7 mouse cellular contexts compared by ENCODE assay signal in genomic region chr6:125218963-125219362, GRCm38 (mm10). TPM values are rescaled to one million over a fixed set of nuclear protein-coding genes. Genes with fewer than 3 reads are reported as not detected.
DNase-seq lines count a peak whose midpoint lies in the region; ATAC-seq and TF ChIP-seq lines count a peak whose summit lies in the region.

No protein-coding gene starts in this region.

- no peaks in the 10 kb centered on the region for H3K27me3 ChIP-seq in liver, adult 2 months (ENCODE audit: control insufficient read depth, insufficient read depth, low read length)
- no peaks in the 10 kb centered on the region for H3K27me3 ChIP-seq in liver, embryonic 11.5 days (replicated peaks; ENCODE audit: control insufficient read depth, insufficient read depth, low read length)

- no peak for ATAC-seq in liver, embryonic 11.5 days (replicated peaks; ENCODE audit: low FRiP score)
- peak; percentile 14 to 24; a peak in 1 of 4 replicates for ATAC-seq in hematopoietic stem cell, adult 5-6 weeks (replicated peaks in 1 of 2; ENCODE audit: insufficient read depth in 1 of 2, low FRiP score in 2 of 2, low TSS enrichment in 1 of 2, low read depth in 1 of 2, poor library complexity in 2 of 2, severe bottlenecking in 2 of 2)

- H3K9ac ChIP-seq in liver, adult 2 months (ENCODE audit: low read depth, low read length), result no peak overlapping the region
- H3K9ac ChIP-seq in liver, embryonic 11.5 days (ENCODE audit: low read depth, low read length), result no peak overlapping the region

- H3K9me3 ChIP-seq in liver, embryonic 11.5 days (ENCODE audit: control insufficient read depth, low read length), result no peaks in the 10 kb centered on the region

- no peak overlapping the region for H3K4me2 ChIP-seq in liver, embryonic 11.5 days

- TF ChIP-seq CTCF in liver, adult 2 months (IDR thresholded peaks at IDR 0.05; ENCODE audit: low read depth, low read length), result peak; percentile 57

- H3K79me2 ChIP-seq in liver, adult 2 months (ENCODE audit: control insufficient read depth, insufficient read depth, low read length), result no peaks in the 10 kb centered on the region

- no peak overlapping the region for H3K27ac ChIP-seq in liver, adult 2 months (replicated peaks; ENCODE audit: insufficient read depth, low read depth, low read length)
- no peak overlapping the region for H3K27ac ChIP-seq in liver, embryonic 11.5 days (ENCODE audit: low read depth, low read length)

- TF ChIP-seq POLR2A in liver, adult 2 months (IDR thresholded peaks at IDR 0.05; ENCODE audit: extremely low read depth, insufficient read depth, low read length), result no peak

- peaks cover 10% of the 10 kb centered on the region; the same call in 1 of the 2 replicates for H3K36me3 ChIP-seq in liver, adult 2 months (ENCODE audit: control insufficient read depth, insufficient read depth, low read length)
- H3K36me3 ChIP-seq in liver, embryonic 11.5 days (ENCODE audit: control insufficient read depth, insufficient read depth, low read length), result no peaks in the 10 kb centered on the region; the same call in 1 of the 2 replicates

- WGBS in liver, adult 2 months, result 94% methylated on average over 4 of the region's 4 CpGs
- WGBS in liver, embryonic 11.5 days, result 79% methylated on average over 4 of the region's 4 CpGs

- H3K4me1 ChIP-seq in liver, adult 2 months (ENCODE audit: control insufficient read depth, insufficient read depth, low read length), result 0 out of 2 replicates have a peak, but pooled peaks cover 3% of the 10 kb centered on the region
- peaks cover 5% of the 10 kb centered on the region; the same call in 1 of the 2 replicates for H3K4me1 ChIP-seq in liver, embryonic 11.5 days (replicated peaks; ENCODE audit: control insufficient read depth, insufficient read depth, low read length)

- DNase-seq in liver, adult 2 months (ENCODE audit: extremely low read depth, low read depth, low spot score), result peak; percentile 54
- no peak for DNase-seq in liver, embryonic 11.5 days (ENCODE audit: low spot score)
- peak; percentile 89 for DNase-seq in NIH3T3 (ENCODE audit: low read depth)
- peak; percentile 67 for DNase-seq in cerebellum, adult 9-11 months
- DNase-seq in lung, adult 18-20 months, result peak; percentile 46 to 60
- DNase-seq in right cerebral cortex, postnatal 4 days, result peak; percentile 34

- H3K4me3 ChIP-seq in liver, adult 2 months (ENCODE audit: insufficient read depth, low read depth, low read length), result no peak overlapping the region
- H3K4me3 ChIP-seq in liver, embryonic 11.5 days (ENCODE audit: low read depth, low read length), result no peak overlapping the region

RNA-seq across cellular contexts. Expression of gene Vamp1, which starts 3.6 kb away (rescaled TPM):
- 1.5 and 2.0 TPM in 2 replicates for total RNA-seq in liver, adult 2 months (2014; rRNA removed)
- 3.8 and 5.5 TPM in 2 replicates for polyA plus RNA-seq in liver, adult 2 months (2012; rRNA removed)
- polyA plus RNA-seq in liver, embryonic 11.5 days (2014; fragmentation: Nextera tagmentation; extraction: Ambion mirVana), result 1.7 and 2.3 TPM in 2 replicates
- total RNA-seq in hematopoietic stem cell, adult 5-6 weeks (2017), result 7.7 and 13.7 TPM in 2 replicates

RNA-seq across cellular contexts. Expression of gene Tapbpl, which starts 12.7 kb away (rescaled TPM):
- total RNA-seq in liver, adult 2 months (2014; rRNA removed), result 15.0 and 16.5 TPM in 2 replicates
- polyA plus RNA-seq in liver, adult 2 months (2012; rRNA removed), result 18.2 and 19.0 TPM in 2 replicates
- polyA plus RNA-seq in liver, embryonic 11.5 days (2014; fragmentation: Nextera tagmentation; extraction: Ambion mirVana), result 4.0 TPM in 2 replicates
- total RNA-seq in hematopoietic stem cell, adult 5-6 weeks (2017), result 23.1 and 29.7 TPM in 2 replicates

RNA-seq across cellular contexts. Expression of gene Cd27, which starts 17.8 kb away (rescaled TPM):
- total RNA-seq in liver, adult 2 months (2014; rRNA removed), result 0.47 and 0.65 TPM in 2 replicates
- 0.60 and 0.87 TPM in 2 replicates for polyA plus RNA-seq in liver, adult 2 months (2012; rRNA removed)
- 2.7 and 3.2 TPM in 2 replicates for polyA plus RNA-seq in liver, embryonic 11.5 days (2014; fragmentation: Nextera tagmentation; extraction: Ambion mirVana)
- 170 and 196 TPM in 2 replicates for total RNA-seq in hematopoietic stem cell, adult 5-6 weeks (2017)

RNA-seq across cellular contexts. Expression of gene Mrpl51, which starts 27.4 kb away (rescaled TPM):
- total RNA-seq in liver, adult 2 months (2014; rRNA removed), result 43.0 and 44.0 TPM in 2 replicates
- polyA plus RNA-seq in liver, adult 2 months (2012; rRNA removed), result 69.8 and 72.4 TPM in 2 replicates
- polyA plus RNA-seq in liver, embryonic 11.5 days (2014; fragmentation: Nextera tagmentation; extraction: Ambion mirVana), result 287 and 311 TPM in 2 replicates
- 72.6 and 78.6 TPM in 2 replicates for total RNA-seq in hematopoietic stem cell, adult 5-6 weeks (2017)

RNA-seq across cellular contexts. Expression of gene Ncapd2, which starts 27.5 kb away (rescaled TPM):
- total RNA-seq in liver, adult 2 months (2014; rRNA removed), result 2.4 and 4.6 TPM in 2 replicates
- polyA plus RNA-seq in liver, adult 2 months (2012; rRNA removed), result 3.5 and 5.3 TPM in 2 replicates
- 150 and 158 TPM in 2 replicates for polyA plus RNA-seq in liver, embryonic 11.5 days (2014; fragmentation: Nextera tagmentation; extraction: Ambion mirVana)
- 199 and 281 TPM in 2 replicates for total RNA-seq in hematopoietic stem cell, adult 5-6 weeks (2017)

Comparison
In these comparisons a context has a peak if more than half of its experiments do, and no peak if none do; other contexts are left out.
1. RNA of gene Cd27, which starts 17.8 kb away (total RNA-seq): 170 to 196 TPM in hematopoietic stem cell, adult 5-6 weeks; 0.47 to 0.65 TPM in liver, adult 2 months; every median in the first group is over 100 times any median in the second.